Mouse (Mus musculus) heart, embryonic 15.5 days (tissue): ENCODE results near the gene Gm16181. TPM values are rescaled to one million over a fixed set of nuclear protein-coding genes. Genes with fewer than 3 reads are reported as not detected.
A peak's percentile ranks its signal among the peaks of the same experiment; 100 is the strongest.

Experiments used
- ATAC-seq: fragments of 200-750 bp; cut with Nextera tagmentation; replicated peaks from 2 replicates; pipeline ENCODE4 v1.8.0; 2017; ENCODE audit warnings: low read depth, moderate TSS enrichment; ENCODE audit not compliant: insufficient number of reproducible peaks, insufficient read depth, low FRiP score
- H3K27ac ChIP-seq: fragments of 300-500 bp; sonication (generic); 2 replicates; pipeline ENCODE4 v1.5.1; 2015; ENCODE audit warnings: mild to moderate bottlenecking, inconsistent platforms
- H3K27me3 ChIP-seq: fragments of 300-500 bp; sonication (generic); 2 replicates; pipeline ENCODE4 v1.6.1; 2015; ENCODE audit warnings: inconsistent platforms
- H3K36me3 ChIP-seq: fragments of 300-500 bp; sonication (generic); 2 replicates; pipeline ENCODE4 v1.6.1; 2015; ENCODE audit warnings: mild to moderate bottlenecking, inconsistent platforms
- H3K4me1 ChIP-seq: fragments of 300-500 bp; sonication (generic); replicated peaks from 2 replicates; pipeline ENCODE4 v1.6.1; 2015; ENCODE audit warnings: inconsistent platforms
- H3K4me2 ChIP-seq: fragments of 300-500 bp; sonication (generic); 2 replicates; pipeline ENCODE4 v1.6.1; 2015; ENCODE audit warnings: inconsistent platforms, mild to moderate bottlenecking, moderate library complexity
- H3K4me3 ChIP-seq: fragments of 300-500 bp; sonication (generic); 2 replicates; pipeline ENCODE4 v1.5.1; 2015; ENCODE audit warnings: mild to moderate bottlenecking, inconsistent platforms
- H3K9ac ChIP-seq: fragments of 300-500 bp; sonication (generic); 2 replicates; pipeline ENCODE4 v1.6.1; 2015; ENCODE audit warnings: mild to moderate bottlenecking, inconsistent platforms
- H3K9me3 ChIP-seq: fragments of 300-500 bp; sonication (generic); replicated peaks from 2 replicates; pipeline ENCODE4 v1.6.1; 2016; ENCODE audit warnings: inconsistent platforms
- WGBS: fragments of 180-500 bp; shearing (Covaris S2); methylation state at CpG from one replicate; pipeline ENCODE4 v1.1.7; 2015; ENCODE audit warnings: mixed read lengths; 5-methylcytosine and 5-hydroxymethylcytosine counted together
- polyA plus RNA-seq: library from polyadenylated mRNA; unstranded; fragments of >200 nt; fragmentation: Nextera tagmentation; extraction: Ambion mirVana; gene quantifications from 2 replicates; pipeline ENCODE4 v1.2.1, GENCODE M21; 2015

Gene Gm16181
- polyA plus RNA-seq, 1 experiment from 2014 or later = 0.35 TPM

GRCm38 (mm10) chr17:35253293-35254093 lies 32.9 kb downstream of the Gm16181 start:
- no peak overlapping the region for H3K9ac ChIP-seq
- H3K27me3 ChIP-seq = no peaks in the 10 kb centered on the region
- peaks cover 8% of the 10 kb centered on the region for H3K4me1 ChIP-seq
- H3K27ac ChIP-seq = no peak overlapping the region
- no peak overlapping the region for H3K4me3 ChIP-seq
- H3K36me3 ChIP-seq = peaks cover 57% of the 10 kb centered on the region
- no peaks in the 10 kb centered on the region for H3K9me3 ChIP-seq
- no peak for ATAC-seq
- 81% methylated on average over 32 of the region's 32 CpGs for WGBS
- no peak overlapping the region for H3K4me2 ChIP-seq

- no peak for ATAC-seq
- Histone ChIP-seq H3K4me1 (peaks cover 8% of the 10 kb centered on the region), H3K27me3 (no peaks in the 10 kb centered on the region), H3K4me2 (no peak overlapping the region), H3K27ac (no peak overlapping the region), H3K36me3 (peaks cover 47% of the 10 kb centered on the region), H3K4me3 (no peak overlapping the region), H3K9me3 (no peaks in the 10 kb centered on the region), H3K9ac (no peak overlapping the region)
- 56% methylated on average over 11 of the region's 11 CpGs for WGBS
These were observed 33.8 kb downstream of the Gm16181 start for GRCm38 (mm10) chr17:35254241-35255098.

- WGBS = 69% methylated on average over 3 of the region's 3 CpGs
- H3K4me3 ChIP-seq = no peak overlapping the region
- peaks cover 8% of the 10 kb centered on the region for H3K4me1 ChIP-seq
- no peaks in the 10 kb centered on the region for H3K27me3 ChIP-seq
- H3K27ac ChIP-seq = no peak overlapping the region
- peaks cover 39% of the 10 kb centered on the region for H3K36me3 ChIP-seq
- no peak for ATAC-seq
- no peak overlapping the region for H3K4me2 ChIP-seq
- H3K9ac ChIP-seq = no peak overlapping the region
- no peaks in the 10 kb centered on the region for H3K9me3 ChIP-seq
These were observed 34.7 kb downstream of the Gm16181 start for GRCm38 (mm10) chr17:35255301-35255700.

GRCm38 (mm10) chr17:35255704-35256103 lies 35.1 kb downstream of the Gm16181 start:
- 47% methylated on average over 4 of the region's 4 CpGs for WGBS
- no peak overlapping the region for H3K4me2 ChIP-seq
- peaks cover 35% of the 10 kb centered on the region for H3K36me3 ChIP-seq
- ATAC-seq = no peak
- H3K9me3 ChIP-seq = no peaks in the 10 kb centered on the region
- H3K27me3 ChIP-seq = no peaks in the 10 kb centered on the region
- no peak overlapping the region for H3K27ac ChIP-seq
- no peak overlapping the region for H3K4me3 ChIP-seq
- H3K9ac ChIP-seq = no peak overlapping the region
- H3K4me1 ChIP-seq = peaks cover 8% of the 10 kb centered on the region

GRCm38 (mm10) chr17:35257378-35257777 lies 36.7 kb downstream of the Gm16181 start:
- H3K4me2 ChIP-seq = peak overlapping the region; percentile 55; the same call in 1 of the 2 replicates
- H3K27ac ChIP-seq = no peak overlapping the region
- peaks cover 8% of the 10 kb centered on the region for H3K4me1 ChIP-seq
- 56% methylated on average over 1 of the region's 1 CpGs for WGBS
- H3K36me3 ChIP-seq = peaks cover 19% of the 10 kb centered on the region
- peaks cover 9% of the 10 kb centered on the region; the same call in 1 of the 2 replicates for H3K27me3 ChIP-seq
- ATAC-seq = no peak
- H3K9ac ChIP-seq = no peak overlapping the region
- no peaks in the 10 kb centered on the region for H3K9me3 ChIP-seq
- H3K4me3 ChIP-seq = peak overlapping the region; percentile 37; the same call in 1 of the 2 replicates

- no peaks in the 10 kb centered on the region for H3K9me3 ChIP-seq
- 14% methylated on average over 17 of the region's 17 CpGs for WGBS
- peak overlapping the region; percentile 55 for H3K4me2 ChIP-seq
- peaks cover 11% of the 10 kb centered on the region for H3K27me3 ChIP-seq
- H3K9ac ChIP-seq = peak overlapping the region; percentile 43
- peaks cover 12% of the 10 kb centered on the region for H3K4me1 ChIP-seq
- H3K27ac ChIP-seq = no peak overlapping the region
- peaks cover 14% of the 10 kb centered on the region for H3K36me3 ChIP-seq
- 0 out of 2 replicates have a peak, but pooled peaks have one; percentile 28 for ATAC-seq
- peak overlapping the region; percentile 37 for H3K4me3 ChIP-seq
These were observed 37.3 kb downstream of the Gm16181 start for GRCm38 (mm10) chr17:35257824-35258491.

- H3K4me1 ChIP-seq = peaks cover 12% of the 10 kb centered on the region
- H3K4me3 ChIP-seq = peak overlapping the region; percentile 37; the same call in 1 of the 2 replicates
- peaks cover 5% of the 10 kb centered on the region; the same call in 1 of the 2 replicates for H3K36me3 ChIP-seq
- no peak overlapping the region for H3K9ac ChIP-seq
- 50% methylated on average over 14 of the region's 14 CpGs for WGBS
- no peaks in the 10 kb centered on the region for H3K9me3 ChIP-seq
- peak overlapping the region; percentile 55 for H3K4me2 ChIP-seq
- H3K27ac ChIP-seq = no peak overlapping the region
- ATAC-seq = no peak
- H3K27me3 ChIP-seq = peaks cover 19% of the 10 kb centered on the region
These were observed 38.2 kb downstream of the Gm16181 start for GRCm38 (mm10) chr17:35258492-35259478.

- ATAC-seq = no peak
- Histone ChIP-seq H3K27ac (no peak overlapping the region), H3K4me3 (no peak overlapping the region), H3K4me2 (no peak overlapping the region), H3K4me1 (peaks cover 12% of the 10 kb centered on the region), H3K9me3 (no peaks in the 10 kb centered on the region), H3K36me3 (no peaks in the 10 kb centered on the region), H3K9ac (no peak overlapping the region), H3K27me3 (peaks cover 26% of the 10 kb centered on the region)
- 61% methylated on average over 4 of the region's 4 CpGs for WGBS
These were observed 39.0 kb downstream of the Gm16181 start for GRCm38 (mm10) chr17:35259621-35260020.

- no peak overlapping the region for H3K4me2 ChIP-seq
- 67% methylated on average over 13 of the region's 13 CpGs for WGBS
- H3K4me3 ChIP-seq = no peak overlapping the region
- H3K27me3 ChIP-seq = peaks cover 38% of the 10 kb centered on the region
- ATAC-seq = no peak
- no peak overlapping the region for H3K27ac ChIP-seq
- H3K9me3 ChIP-seq = no peaks in the 10 kb centered on the region
- H3K36me3 ChIP-seq = no peaks in the 10 kb centered on the region
- H3K4me1 ChIP-seq = peaks cover 12% of the 10 kb centered on the region
- H3K9ac ChIP-seq = no peak overlapping the region
These were observed 41.0 kb downstream of the Gm16181 start for GRCm38 (mm10) chr17:35261651-35262050.
